Mouse (Mus musculus) layer of hippocampus, postnatal 36 days (tissue): ENCODE data around the gene Chsy1. TPM values are rescaled to one million over a fixed set of nuclear protein-coding genes. Genes with fewer than 3 reads are reported as not detected.

Source experiments
- DNase-seq, 2 experiments: peaks; one replicate each; pipeline ENCODE4 v3.0.0; 2022
- total RNA-seq, 2 experiments: library from RNA; stranded (reverse); gene quantifications; 2 replicates each; pipeline ENCODE4 v1.2.3; 2021

The Chsy1 gene
- total RNA-seq, 2 experiments from 2014 or later, result 16.7 to 17.9 TPM

GRCm38 (mm10) chr7:66140095-66140494 is 30.8 kb downstream of the Chsy1 start:
- no peak for DNase-seq

GRCm38 (mm10) chr7:66140923-66141570 is 31.7 kb downstream of the Chsy1 start:
- no peak for DNase-seq

- no peak for DNase-seq
Measured at GRCm38 (mm10) chr7:66142514-66142913, 33.2 kb downstream of the Chsy1 start.

GRCm38 (mm10) chr7:66144543-66144942 is 35.2 kb downstream of the Chsy1 start:
- no peak for DNase-seq

- no peak for DNase-seq
Measured at GRCm38 (mm10) chr7:66147156-66147555, 37.8 kb downstream of the Chsy1 start.

- no peak for DNase-seq
Measured at GRCm38 (mm10) chr7:66147816-66148215, 38.5 kb downstream of the Chsy1 start.

- no peak for DNase-seq
Measured at GRCm38 (mm10) chr7:66149506-66149905, 40.2 kb downstream of the Chsy1 start.

GRCm38 (mm10) chr7:66150411-66150810 is 41.1 kb downstream of the Chsy1 start:
- no peak for DNase-seq

- no peak for DNase-seq
Measured at GRCm38 (mm10) chr7:66157413-66157812, 48.1 kb downstream of the Chsy1 start.

GRCm38 (mm10) chr7:66157861-66158415 is 48.6 kb downstream of the Chsy1 start:
- no peak for DNase-seq

- DNase-seq, result no peak
Measured at GRCm38 (mm10) chr7:66158616-66159129, 49.4 kb downstream of the Chsy1 start.

- no peak for DNase-seq
Measured at GRCm38 (mm10) chr7:66159961-66160360, 50.6 kb downstream of the Chsy1 start.

- no peak for DNase-seq
Measured at GRCm38 (mm10) chr7:66161836-66162235, 52.5 kb downstream of the Chsy1 start.

- no peak for DNase-seq
Measured at GRCm38 (mm10) chr7:66162489-66162888, 53.2 kb downstream of the Chsy1 start.

- no peak for DNase-seq
Measured at GRCm38 (mm10) chr7:66162981-66163380, 53.7 kb downstream of the Chsy1 start.

GRCm38 (mm10) chr7:66164427-66165031 is 55.2 kb downstream of the Chsy1 start:
- DNase-seq, result no peak

- no peak for DNase-seq
Measured at GRCm38 (mm10) chr7:66165036-66165798, 55.9 kb downstream of the Chsy1 start.

- no peak for DNase-seq
Measured at GRCm38 (mm10) chr7:66168877-66169276, 59.6 kb downstream of the Chsy1 start.

- DNase-seq, result no peak
Measured at GRCm38 (mm10) chr7:66169476-66169875, 60.2 kb downstream of the Chsy1 start.

- no peak for DNase-seq
Measured at GRCm38 (mm10) chr7:66170802-66171505, 61.6 kb downstream of the Chsy1 start.

- no peak for DNase-seq
Measured at GRCm38 (mm10) chr7:66175738-66176137, 66.4 kb downstream of the Chsy1 start.

- no peak for DNase-seq
Measured at GRCm38 (mm10) chr7:66176256-66176655, 66.9 kb downstream of the Chsy1 start.
